Mouse (Mus musculus): Measurements from ENCODE around the gene Atxn2.

DNA sequence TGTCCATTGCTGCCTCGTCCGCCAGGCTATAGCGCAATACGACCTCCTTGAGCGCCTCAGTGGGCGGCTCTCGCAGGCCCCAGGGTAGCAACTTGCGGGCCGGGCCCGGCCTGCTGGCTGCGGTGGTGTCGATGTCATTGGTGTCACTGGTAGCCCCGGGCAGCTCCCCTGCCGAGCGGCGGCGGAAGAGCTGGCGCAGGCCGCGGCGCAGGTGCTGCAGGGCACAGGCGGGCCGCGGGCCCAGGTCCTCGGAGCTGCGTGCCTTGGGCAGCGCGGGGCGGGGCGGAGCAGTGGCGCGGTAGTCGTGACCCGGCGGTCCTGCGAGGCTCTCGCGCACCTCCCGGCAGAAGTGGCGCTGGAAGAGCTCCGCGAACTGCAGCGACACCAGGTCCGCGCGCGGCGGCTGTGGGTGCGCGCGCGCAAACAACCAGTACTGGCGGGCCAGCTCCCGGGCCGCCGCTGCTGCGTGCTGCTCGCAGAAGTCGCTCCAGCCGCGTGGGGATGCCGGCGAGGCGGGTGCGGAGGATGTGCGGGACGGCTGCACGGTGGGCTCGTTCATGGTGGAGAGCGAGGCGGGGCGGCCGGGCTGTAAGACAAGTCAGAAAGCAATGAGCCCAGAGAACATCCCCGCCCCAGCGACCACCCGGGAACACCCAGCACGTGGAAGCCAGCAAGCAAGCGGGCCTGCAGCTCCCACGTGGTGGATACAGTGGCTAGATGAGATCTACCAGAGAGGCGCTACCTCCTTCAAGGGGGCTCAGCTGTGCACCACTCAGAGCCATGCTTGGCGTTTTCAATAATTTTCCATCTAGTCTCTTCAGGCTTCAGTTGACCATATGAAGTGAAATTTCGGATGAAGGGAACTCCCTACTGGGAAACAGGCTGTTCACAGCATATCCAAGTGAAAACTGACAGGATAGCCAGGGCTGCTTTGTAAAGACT lies 117.6 kb downstream of the Atxn2 start:
- TF ChIP-seq EP300 (IDR thresholded peaks at IDR 0.05; ENCODE audit: low read depth) (no peak), CTCF (IDR thresholded peaks at IDR 0.05; ENCODE audit: low read depth) (no peak)

Measured in liver, postnatal 0 days (tissue).